Mouse (Mus musculus): ENCODE measurements at regions not wholly inside any gene's neighbourhood (a gene's known extent, or its start where the extent isn't known, plus 50 kb on each side); places are given as distances from the start of the nearest gene placed in this dataset.

DNA sequence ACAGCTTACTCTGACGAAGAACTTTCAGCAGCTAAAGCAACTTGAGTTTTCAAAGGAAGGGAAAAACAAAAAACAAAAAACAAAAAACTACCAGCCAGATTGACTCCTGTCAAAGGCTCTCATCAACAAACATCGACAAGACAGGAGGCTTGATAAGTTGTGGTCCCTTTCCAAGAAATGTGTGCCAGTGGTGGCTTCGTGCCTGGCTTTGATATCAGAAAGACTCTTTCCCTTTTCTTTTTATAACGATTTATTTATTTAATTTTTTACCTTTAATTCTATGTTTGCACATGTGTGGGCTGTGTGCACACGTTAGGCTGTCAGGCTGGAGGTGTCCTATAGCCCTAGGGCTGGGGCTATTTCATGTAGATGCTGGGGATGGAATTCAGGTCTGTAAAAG, 60.4 kb downstream of the Dact1 start:
- no peak for DNase-seq (ENCODE audit: low spot score)

DNA sequence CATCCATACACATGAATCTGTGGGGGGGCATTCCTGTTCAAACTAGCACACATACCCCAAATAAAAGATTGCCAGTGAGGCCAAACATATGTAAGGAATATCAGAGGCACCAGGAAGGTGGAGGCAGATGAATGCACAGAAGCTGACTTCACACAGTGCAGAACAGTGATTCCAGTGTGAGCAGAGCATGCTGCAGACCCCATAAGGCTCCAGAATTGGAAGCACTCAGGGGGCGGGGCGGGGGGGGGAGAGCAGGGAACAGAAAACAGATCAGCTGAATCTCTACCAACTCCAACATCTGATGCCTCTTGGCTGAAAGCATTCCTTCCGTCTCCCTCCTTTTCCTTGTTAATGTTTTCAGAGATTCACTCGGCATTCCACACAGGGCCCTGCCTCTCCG, 62.3 kb downstream of the Dact1 start:
- DNase-seq (ENCODE audit: low spot score), result no peak

DNA sequence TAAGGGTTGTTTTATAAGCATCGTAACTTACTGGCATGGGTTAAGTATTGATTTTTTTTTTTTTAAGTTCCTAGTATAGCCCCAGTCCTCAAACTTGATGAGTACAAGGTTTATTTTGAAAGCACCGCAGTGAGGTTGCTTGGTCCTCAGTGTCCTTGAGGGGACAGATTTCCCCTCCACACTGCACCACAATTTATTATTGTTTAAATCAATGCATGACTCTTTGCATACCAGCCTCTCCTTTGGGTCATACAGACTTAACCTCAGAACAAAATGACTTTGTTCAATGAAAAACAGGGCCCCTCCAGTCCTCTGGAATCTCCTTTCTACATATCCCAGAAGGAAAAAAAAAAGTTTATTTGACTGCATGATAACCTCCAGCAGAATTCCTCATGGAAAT, 63.9 kb downstream of the Dact1 start:
- no peak for DNase-seq (ENCODE audit: low spot score)

DNA sequence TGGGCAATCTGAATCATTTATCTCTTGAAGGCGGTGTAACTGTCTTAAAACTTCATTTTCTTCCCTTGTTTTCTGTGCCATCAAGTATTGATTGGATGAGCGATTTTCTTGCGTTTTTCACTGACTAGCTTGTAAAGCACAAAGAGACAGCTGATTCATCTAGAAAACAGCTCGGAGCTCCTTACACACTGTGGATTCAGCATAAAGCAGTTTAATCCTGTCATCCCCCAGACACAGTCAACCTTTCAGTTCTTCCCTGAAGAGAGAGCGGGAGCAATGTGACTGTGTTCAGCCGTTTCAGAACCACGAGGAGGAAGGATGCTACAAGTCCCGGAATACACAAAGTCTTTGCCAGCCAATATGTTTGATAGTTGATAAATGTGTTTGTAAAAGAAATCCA, 66.8 kb downstream of the Dact1 start:
- DNase-seq (ENCODE audit: low spot score), result no peak

DNA sequence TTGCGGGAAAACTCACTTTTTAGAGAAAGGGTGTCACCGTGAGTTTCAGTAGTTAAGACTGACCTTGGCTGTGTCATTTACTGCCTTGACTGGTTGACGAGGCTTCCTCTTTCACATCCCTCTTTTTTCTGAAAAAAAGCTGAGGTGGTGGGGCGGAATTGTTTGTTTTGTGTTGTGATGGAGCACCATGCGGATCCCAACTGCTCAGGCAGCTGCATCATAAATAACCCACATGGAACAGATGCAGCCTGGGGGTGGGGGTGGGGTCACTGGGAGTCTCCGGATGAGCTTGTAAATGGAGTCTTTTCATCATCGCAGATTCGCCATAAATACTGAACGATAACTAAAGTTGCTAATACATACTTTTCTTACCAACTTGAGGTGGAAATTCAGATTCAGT, 67.3 kb downstream of the Dact1 start:
- no peak for DNase-seq (ENCODE audit: low spot score)

DNA sequence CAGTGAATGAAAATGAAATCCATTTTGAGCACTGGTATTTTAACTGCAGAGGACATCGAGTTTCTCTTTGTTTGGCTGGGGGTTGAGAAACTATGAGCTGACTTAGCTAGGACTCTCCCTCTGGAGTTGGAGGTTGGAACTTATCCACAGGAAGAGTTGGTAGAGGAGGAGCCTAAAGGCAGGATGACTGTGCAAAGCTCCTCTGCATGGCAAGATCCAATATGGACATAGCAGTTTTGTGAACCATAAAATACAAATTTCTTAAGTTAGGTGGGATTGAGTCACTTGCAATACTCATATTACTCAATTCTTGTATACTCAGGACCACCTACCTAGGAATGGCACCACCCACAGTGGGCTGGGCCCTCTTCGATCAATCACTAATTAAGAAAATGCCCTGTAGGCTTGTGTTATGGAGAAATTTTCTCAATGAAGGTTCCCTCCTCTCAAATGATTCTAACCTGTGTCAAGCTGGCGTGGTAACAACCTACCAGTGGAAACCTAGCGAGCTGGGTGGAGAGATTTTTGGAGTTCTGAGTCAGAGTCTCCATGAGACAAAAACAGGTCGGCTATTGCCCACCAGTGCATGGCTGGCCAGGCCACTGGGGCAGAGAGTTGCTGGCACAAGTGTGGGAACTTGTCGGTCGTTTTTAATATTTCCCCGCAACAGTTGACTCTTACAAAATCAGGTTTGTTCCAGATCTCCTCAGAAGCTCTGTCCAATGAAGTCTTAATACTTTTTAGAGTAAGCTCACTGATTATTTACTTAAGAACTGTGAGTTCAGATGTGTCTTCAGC, 70.1 kb downstream of the Dact1 start:
- DNase-seq (ENCODE audit: low spot score), result no peak

DNA sequence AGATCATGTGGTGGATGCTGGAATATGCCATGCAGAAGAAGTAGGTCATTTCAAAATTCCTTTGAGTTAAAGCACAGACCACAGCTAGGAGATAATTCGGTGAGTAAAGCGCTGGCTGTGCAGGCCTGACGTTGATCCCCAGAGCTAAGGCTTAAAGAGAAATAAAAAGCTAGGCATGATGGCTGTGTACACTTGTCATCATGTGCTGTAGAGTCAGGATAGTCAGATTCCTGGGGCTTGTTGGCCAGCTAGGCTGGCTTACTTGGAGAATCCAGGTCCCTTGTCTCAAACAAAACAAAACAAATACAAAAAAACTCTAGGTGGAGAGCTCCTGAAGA, 70.7 kb downstream of the Dact1 start:
- no peak for DNase-seq (ENCODE audit: low spot score)

DNA sequence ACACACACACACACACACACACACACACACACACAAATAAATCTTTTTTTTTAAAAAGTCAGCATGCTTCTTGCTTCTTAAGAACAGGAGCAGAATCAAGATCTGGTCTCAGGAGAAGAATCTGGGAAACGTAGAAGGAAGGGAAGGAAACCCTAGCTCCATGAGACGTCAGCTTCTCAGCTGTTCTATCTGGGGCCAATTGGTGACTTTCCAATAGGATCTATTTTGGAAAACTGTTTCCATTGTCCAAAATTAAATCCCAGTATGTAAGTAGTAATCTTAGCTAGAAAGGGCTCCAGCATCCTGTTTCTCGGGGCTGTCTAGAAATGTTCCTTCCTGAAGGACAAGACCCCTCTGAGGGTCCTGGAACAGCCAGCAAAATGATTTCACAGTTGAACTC, 76.6 kb downstream of the Dact1 start:
- DNase-seq (ENCODE audit: low spot score), result no peak

DNA sequence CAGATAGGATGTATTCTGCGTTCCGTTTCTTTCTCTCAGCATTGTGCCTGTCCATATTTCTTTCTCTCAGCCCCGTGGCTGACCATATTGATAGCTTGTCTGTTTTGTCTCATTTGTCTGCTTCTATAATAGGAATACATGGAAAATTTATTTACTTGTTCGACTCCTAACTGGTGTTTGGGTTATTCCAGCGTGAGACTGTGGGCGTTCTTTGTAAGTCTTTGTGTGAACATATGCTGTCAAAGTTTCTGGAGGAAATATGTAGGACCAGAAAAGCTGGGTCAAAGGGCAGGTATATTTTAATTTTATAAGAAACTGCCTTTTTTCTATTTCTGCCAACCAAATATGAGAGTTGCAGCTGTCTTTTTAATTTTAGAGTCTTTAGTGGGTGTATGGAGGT, 81.8 kb downstream of the Dact1 start:
- DNase-seq (ENCODE audit: low spot score), result no peak

DNA sequence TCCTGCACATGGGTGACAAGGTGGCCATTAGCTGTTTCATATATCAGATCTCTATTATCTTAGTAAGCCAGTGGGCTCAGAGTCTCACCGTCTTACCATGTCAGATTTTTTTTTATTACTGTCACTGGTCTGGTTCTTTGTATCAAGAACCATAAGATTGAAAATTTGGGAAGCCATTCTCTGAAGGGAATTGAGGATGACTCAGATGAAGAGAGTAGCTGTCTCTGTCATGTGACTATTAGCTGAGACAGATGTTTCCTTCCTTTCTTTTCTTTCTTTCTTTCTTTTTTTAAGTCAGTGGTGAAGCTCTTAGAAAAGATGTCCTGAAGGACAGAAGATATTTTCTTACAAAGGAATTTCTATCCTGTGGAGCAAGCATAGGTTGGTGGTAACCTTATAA, 84.1 kb downstream of the Dact1 start:
- no peak for DNase-seq (ENCODE audit: low spot score)

DNA sequence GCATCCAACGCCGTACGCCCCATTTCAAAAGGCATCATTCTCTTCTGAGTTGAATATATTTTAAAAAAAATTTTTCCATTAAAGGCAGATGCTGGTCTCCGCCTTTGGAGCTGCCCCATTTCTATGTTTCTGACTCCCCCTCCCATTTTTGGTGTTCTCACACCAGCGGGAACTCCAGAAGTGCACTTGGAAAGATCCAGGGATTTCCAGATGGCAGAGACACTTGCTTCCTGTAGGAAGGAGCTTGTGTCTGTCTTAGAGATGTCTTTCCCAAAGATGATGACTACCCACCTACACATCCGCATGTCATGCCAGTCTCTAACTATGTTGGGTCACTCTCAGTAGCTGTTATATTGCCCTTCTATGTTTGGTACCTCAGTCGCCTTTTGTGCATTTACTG, 87.8 kb downstream of the Dact1 start:
- DNase-seq (ENCODE audit: low spot score), result no peak

DNA sequence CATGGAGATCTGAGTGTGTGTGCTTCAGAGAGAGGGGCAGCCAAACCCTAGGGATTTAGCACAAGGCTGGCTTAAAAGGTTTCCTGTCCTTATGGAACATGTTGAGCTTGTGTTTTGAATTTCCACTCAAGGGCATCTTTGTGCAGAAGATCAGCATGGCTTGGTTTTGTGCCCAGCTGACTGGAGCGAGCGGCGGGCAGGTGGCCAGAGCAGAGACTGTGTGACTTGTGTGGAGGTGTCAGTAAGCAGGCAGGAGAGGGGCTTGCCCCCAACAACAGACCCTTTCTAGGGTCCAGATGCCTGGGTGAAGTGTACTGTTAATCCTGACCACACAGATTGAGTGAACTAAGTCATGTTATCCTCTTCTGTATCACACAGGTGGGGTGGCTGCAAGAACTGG, 89.0 kb downstream of the Dact1 start:
- DNase-seq (ENCODE audit: low spot score), result no peak

DNA sequence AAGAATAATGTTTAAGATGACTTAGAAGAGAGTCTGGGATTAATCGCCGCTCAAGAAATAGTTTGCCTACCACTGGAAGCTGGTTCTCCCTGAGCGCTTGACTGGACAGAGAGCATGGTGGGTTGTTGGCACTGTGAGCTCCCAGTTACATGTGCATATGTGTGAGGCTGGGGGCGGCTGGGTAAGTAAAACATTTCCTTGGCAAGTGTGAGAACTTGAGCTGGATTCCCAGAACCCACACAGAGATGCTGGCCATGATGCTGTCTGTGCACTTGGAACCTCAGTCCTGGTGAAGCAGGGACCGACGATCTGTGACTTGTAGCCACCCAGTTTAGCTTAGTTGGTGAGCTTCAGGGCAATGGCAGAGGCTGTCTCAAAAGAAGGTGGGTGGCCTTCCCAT, 90.5 kb downstream of the Dact1 start:
- DNase-seq (ENCODE audit: low spot score), result no peak

DNA sequence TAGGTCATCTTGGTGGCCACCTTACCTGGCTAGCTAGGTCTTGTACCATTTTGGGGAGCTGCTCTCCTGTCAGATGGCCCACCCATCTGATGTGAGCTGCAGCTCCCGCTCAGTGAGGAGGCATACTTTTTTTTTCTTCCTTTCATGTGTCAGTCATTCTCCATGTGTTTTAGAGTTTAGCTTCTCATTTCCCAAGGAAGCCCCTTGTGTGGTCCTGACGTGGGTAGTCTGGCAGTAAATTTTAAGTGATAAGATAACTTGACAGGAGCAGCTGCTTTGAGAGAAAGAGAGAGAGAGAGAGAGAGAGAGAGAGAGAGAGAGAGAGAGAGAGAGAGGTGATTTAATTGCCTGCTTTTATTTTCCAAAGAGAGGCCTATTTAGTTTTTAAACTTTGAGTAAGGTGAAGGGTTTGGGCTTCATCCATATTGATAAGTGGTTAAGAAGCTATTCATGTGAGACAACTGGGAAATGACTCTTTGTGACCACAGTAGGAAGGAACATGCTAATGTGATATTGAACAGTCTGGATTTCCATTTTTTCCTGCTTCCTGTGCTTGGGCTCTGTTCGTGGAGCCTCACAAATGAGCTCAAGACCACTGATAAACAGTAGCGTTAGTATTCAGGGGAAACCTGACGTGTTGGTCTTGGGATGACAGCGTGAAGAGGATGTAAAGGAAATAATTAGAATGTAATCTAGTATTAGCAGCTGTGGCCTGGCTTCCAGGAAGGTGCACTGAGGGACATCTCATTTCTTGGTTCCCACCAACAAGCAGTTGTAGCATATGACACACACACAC, 92.1 kb downstream of the Dact1 start:
- no peak for DNase-seq (ENCODE audit: low spot score)

DNA sequence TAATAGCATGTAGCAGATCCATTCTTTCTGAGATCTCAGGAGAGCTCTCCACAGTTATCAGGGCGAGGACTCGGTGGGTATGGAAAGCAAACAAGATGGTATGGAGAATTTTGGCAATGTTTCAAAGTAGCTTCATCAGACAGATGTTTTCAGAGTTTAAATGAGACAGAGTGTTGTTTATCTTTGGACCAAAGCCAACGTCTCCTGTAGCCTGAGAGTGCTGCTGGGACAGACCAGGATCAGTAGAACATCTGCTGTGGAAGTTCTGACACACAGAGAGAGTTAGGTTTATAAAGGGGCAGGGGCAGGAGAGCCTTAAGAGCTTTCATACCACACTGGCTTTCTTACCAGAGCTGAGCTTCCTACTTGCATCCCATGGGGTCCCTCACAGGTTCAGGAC, 97.6 kb downstream of the Dact1 start:
- DNase-seq (ENCODE audit: low spot score), result no peak

DNA sequence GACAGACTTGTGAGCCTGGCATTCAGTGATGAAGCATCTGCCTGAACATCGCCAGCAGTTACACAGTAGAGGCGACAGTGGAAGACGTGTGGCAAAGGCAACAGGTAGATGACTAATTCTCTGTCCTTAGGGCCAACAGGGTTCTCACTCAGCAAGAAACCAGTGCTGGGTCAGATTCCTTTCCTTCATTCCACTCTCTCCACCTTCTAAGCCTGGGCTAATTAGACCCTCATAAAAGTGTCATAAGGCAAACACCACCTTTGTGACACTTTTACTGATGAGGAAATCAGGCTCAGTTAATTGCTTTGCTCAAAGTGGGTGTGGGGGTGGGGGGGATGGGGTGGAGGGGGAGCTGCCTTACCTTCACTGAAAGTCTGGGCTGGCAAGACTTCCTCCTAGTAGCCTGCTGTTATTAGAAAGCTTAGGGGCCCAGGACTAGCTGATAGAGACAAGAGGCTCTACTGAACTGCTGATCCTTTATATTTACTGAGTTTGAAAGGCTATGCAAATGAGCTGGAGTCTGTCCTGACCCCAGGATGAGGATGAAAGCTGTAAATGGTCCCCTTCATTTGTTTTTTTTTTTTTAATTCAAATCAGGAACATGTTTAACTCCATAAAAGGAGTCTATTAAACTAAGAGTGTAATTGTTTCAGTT, 98.8 kb downstream of the Dact1 start:
- no peak for DNase-seq (ENCODE audit: low spot score)

DNA sequence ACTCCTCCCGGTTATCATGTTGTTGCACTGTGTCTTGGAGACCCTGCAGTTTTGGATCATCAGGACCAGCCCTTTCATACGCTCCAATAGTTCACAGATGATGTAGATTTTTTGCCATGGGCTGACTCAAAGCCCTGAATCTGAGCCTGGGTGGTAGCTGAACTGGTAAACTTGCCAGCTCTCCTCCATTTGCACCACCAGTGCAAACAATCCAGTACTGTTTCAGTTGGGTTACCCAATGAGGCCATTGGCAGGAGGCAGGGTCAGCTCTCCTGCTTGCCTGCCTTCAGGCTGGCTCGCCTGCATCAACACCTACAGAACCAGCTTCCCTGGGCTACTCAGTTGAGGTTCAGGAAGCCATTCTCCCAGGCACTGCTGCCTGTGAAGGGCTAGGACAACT, 102.6 kb downstream of the Dact1 start:
- no peak for DNase-seq (ENCODE audit: low spot score)

DNA sequence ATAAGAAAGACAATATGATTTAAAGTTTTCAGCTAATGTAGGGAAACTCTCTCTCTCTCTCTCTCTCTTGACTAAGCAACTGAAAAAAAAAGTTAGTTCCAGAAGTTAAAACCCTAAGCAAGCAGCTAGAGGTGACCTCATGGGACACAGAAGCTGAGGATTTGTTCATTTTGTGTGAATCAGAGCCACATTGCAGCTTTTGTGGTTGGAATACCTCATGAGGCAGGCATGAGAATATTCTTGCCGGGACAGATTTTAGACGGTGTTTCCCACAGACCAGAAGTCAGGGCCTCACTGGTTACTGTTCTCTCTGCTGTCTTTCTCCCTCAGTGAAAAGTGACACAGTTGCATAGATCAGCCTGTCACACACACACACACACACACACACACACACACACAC, 107.3 kb downstream of the Dact1 start:
- no peak for DNase-seq (ENCODE audit: low spot score)

DNA sequence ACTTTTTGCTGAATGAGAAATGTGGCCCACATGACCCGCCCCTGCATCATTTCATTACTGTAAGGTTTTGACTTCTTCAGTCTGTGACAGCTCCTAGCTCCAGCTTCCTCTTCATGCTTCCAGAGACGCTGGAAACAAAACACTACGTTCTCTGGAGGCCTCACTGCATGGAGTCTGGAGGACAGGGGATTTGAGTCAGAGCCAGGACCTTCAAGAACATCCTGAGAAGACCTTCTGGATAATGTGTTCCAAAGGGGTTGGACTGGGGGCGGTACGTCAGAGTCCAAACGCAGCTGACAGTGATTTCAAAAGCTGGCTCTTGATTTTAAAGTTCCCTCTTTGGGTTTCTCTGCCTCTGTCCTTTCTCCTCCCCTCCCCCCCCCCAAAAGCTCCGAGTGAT, 108.5 kb downstream of the Dact1 start:
- no peak for DNase-seq (ENCODE audit: low spot score)

DNA sequence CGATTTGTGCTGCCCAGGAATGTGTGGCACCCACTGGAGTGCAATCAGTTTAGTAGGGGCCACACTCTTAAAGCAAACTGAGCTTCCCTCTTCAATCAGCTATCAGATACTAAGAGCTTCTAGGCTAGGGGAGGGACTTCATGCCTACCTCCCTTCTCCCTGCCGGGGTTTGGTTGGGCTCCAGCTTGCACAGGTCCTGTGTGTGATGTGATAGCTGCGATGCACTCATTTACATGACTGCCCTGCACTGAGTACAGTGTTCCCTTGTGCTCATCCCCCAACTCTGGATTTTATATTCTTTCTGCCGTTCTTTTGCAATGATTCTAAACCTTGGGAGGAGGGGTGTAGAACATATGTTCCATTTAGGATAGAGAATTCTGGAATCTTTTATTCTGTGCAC, 109.5 kb downstream of the Dact1 start:
- no peak for DNase-seq (ENCODE audit: low spot score)

DNA sequence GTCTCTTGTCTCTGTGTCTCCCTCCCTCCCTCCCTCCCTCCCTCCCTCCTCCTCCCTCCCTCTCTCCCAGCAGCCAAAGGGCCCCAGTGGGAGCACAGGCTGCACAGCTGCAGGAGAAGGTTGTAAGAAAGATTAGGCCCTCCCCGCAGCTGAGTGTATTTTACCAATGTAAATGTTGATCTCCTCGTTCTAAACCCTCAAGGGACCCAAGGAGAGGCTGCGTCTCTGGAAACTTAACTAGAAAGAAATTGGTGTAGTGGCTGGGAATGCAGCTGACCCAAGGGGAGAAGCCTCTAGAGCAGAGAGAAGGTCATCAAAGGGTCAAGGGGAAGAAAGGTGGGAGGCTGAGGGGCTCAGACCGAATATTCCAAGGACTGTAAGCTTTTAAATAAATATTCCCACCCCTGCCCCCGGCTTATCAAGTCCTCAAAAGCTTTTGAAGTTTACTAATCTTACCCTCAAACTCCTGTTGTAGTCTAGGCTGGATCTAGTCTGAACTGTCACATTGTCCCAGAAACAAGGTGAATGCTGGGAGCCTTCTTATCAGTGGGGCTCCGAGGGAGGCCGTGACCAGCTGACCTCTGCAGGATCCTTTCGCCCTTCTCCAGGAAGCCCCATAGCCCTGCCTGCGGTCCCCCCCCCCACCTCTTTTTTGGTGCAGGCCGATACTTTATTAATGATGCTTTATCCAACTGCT, 116.5 kb downstream of the Dact1 start:
- DNase-seq (ENCODE audit: low spot score), result no peak

DNA sequence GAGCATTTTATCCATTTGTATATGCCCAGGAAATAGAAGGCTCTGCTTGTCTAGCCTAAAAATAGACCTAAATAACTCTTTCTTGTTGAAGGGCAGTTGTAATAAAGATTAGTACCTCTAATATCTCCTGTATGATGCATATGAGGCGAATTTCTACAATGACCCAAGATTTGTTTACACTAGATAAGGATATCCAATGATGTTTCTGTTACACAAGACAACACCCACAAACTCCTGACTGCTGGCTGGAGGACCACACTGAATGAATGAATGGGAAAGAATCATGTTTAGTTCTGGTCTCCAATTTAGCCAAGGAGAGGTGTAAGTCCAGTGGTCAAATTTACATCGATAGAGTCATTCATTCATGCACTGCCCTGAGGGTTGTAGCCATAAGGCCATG, 118.3 kb downstream of the Dact1 start:
- no peak for DNase-seq (ENCODE audit: low spot score)

All from urinary bladder, postnatal 10 days (tissue).